Mouse (Mus musculus) right cerebral cortex, adult 2 months (tissue): ENCODE data around the gene Trdn.

Experiments used
- DNase-seq, 2 experiments: peaks; one replicate each; pipeline ENCODE4 v3.0.0; 2021 to 2022; ENCODE audit warnings: low spot score in 2 of 2

Trdn gene

DNA sequence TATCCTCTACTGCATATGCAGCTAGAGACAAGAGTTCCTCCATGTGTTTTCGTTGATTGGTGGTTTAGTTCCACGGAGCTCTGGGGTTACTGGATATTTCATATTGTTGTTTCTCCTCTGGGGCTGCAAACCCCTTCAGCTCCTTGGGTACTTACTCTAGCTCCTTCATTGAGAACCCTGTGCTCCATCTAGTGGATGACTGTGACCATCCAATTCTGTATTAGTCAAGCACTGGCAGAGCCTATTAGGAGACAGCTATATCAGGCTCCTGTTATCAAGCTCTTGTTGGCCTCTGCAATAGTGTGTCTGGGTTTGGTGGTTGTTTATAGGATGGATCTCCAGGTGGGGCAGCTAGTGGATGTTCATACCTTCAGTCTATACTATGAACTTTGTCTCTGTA, 290.2 kb downstream of the Trdn start:
- no peak for DNase-seq

- no peak for DNase-seq
These were observed 295.2 kb downstream of the Trdn start for GRCm38 (mm10) chr10:33375474-33376029.
